Mouse (Mus musculus): Measurements from ENCODE around the gene Ptbp3.

Gene Ptbp3

GRCm38 (mm10) chr4:59505481-59505880 lies 43.7 kb downstream of the Ptbp3 start:
- no peak for DNase-seq (ENCODE audit: low spot score in 2 of 2)

DNA sequence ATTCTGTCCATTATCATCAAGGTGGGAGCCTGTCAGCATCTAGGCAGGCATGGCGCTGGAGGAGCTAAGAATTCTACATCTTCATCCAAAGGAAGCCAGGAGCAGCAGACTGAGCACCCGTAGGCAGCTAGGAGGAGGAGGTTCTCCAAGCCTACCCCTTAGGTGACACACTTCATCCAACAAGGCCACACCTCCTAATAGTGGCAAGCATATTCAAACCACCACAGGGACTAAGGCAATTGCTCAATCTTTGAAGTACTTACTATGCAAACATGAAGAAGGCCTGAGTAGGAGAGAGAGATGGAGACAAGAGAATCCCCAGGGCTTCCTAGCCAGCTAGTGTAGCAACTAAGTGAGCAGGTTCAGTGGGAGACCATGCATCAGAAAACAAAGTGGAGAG lies 58.1 kb downstream of the Ptbp3 start:
- no peak for DNase-seq (ENCODE audit: low spot score in 2 of 2)

DNA sequence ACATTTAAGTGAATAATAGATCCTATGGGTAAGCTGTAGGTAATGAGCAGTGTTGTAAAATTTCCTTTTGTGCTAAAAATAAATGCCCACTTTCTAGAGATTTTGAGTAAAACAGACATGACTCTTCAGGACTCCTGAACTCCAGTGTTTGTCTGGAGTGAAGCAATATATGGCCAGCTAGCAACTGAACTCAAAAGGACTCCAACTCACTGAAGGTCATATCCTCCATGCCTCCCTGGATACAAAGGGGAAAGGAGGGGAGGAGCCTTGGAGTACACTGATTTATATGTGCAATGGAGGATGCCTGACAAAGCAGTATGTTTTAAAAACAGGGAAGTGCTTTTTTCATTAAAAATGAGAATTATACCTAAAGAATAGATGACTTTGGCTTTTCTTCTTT lies 77.9 kb downstream of the Ptbp3 start:
- no peak for DNase-seq (ENCODE audit: low spot score in 2 of 2)

DNA sequence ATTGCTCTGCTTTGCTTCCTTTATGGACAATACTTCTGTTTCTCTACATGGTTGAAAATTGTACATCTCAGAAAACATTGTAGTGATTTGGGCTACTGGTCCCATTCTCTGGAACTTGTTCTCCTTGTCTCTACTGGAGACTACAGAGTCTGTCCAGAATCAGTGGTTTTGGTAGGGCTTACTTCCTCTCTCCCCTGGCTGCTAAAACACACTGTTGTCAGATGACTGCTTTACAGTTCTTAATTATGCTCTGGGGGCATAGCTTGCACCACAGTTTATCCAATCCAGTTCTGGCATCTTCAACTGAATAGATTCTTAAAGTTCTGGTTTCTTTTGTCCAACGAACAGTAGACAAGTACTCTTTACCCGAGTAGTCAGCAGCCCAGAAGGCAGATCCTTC lies 83.7 kb downstream of the Ptbp3 start:
- DNase-seq (ENCODE audit: low spot score in 2 of 2) = no peak

- no peak for DNase-seq (ENCODE audit: low spot score in 2 of 2)
Measured at GRCm38 (mm10) chr4:59464661-59465060, 84.5 kb downstream of the Ptbp3 start.

GRCm38 (mm10) chr4:59462494-59462893 lies 86.7 kb downstream of the Ptbp3 start:
- peak in 1 of 2 experiments; percentile 56 for DNase-seq (ENCODE audit: low spot score in 2 of 2)

DNA sequence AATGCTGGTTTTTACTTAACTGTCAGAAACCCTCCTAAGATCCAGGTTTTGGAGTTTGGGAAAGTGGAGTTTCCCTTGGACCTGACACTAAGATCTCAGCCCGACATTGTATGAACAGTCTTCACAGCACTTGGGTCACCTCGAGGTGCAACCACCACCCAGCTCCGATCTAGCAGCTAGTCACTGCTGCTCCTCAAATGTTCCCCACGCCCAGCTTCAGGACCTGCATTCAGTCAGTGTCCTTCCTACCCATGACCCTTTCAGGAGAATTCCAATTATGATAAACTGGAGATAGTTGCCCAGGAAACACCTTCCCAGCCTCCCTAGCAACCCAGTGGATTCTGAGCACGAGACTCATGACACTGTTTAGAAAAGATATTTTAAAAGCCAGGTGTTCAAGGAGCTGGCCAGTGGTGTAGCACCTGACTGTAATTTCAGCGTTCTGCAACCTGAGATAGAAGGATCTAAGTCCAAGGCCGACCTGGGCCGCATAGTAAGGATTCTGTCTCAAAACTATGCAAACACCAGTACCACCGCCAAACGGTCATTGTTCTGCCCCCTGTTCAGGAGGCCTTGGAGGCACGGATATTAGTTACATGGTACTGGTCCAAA lies 87.9 kb downstream of the Ptbp3 start:
- DNase-seq (ENCODE audit: low spot score in 2 of 2) = peak in 1 of 2 experiments; percentile 53

GRCm38 (mm10) chr4:59459216-59459955 lies 89.8 kb downstream of the Ptbp3 start:
- peak in 1 of 2 experiments; percentile 51 for DNase-seq (ENCODE audit: low spot score in 2 of 2)

DNA sequence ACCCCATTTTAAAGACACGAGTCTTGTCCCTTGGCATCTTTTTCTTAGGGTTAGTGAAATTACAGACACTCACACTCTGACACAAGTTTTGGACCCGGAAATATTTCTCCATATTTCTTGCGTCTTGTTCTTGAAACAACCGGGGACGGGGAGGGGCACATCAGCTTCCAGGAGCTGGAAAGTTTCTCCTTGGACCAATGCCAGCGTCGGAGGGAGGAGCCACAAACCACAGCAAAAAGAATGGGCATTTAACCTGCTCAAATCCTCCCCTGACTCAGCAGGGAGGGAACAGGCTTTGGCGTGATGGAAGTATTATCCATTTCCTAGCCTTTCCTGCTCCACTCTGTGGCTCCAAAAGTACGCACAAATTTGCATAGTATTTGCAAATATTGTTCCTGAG lies 91.2 kb downstream of the Ptbp3 start:
- DNase-seq (ENCODE audit: low spot score in 2 of 2) = peak; percentile 52 to 71

GRCm38 (mm10) chr4:59457091-59457490 lies 92.1 kb downstream of the Ptbp3 start:
- DNase-seq (ENCODE audit: low spot score in 2 of 2) = peak in 1 of 2 experiments; percentile 56

DNA sequence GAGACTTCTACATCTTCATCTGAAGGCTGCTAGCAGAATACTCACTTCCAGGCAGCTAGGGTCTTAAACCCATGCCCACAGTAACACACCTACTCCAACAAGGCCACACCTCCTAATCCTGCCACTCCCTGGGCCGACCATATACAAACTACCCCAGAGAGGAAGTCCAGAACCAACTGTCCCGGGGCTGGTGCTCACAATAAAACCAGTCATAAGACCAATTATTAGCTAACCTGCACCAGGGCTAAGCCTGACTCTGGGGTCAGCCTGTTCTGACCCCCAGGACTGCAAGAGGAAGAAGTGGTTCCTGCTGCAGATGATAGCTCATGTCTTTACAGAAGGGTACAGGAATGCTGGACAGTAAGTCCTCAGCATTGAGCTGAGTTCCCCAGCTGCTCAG lies 93.7 kb downstream of the Ptbp3 start:
- DNase-seq (ENCODE audit: low spot score in 2 of 2) = peak in 1 of 2 experiments; percentile 56

GRCm38 (mm10) chr4:59454046-59454445 lies 95.1 kb downstream of the Ptbp3 start:
- DNase-seq (ENCODE audit: low spot score in 2 of 2) = peak in 1 of 2 experiments; percentile 38

- peak; percentile 5 to 48 for DNase-seq (ENCODE audit: low spot score in 2 of 2)
Measured at GRCm38 (mm10) chr4:59452503-59452933, 96.6 kb downstream of the Ptbp3 start.

GRCm38 (mm10) chr4:59450906-59451305 lies 98.3 kb downstream of the Ptbp3 start:
- peak in 1 of 2 experiments; percentile 34 for DNase-seq (ENCODE audit: low spot score in 2 of 2)

DNA sequence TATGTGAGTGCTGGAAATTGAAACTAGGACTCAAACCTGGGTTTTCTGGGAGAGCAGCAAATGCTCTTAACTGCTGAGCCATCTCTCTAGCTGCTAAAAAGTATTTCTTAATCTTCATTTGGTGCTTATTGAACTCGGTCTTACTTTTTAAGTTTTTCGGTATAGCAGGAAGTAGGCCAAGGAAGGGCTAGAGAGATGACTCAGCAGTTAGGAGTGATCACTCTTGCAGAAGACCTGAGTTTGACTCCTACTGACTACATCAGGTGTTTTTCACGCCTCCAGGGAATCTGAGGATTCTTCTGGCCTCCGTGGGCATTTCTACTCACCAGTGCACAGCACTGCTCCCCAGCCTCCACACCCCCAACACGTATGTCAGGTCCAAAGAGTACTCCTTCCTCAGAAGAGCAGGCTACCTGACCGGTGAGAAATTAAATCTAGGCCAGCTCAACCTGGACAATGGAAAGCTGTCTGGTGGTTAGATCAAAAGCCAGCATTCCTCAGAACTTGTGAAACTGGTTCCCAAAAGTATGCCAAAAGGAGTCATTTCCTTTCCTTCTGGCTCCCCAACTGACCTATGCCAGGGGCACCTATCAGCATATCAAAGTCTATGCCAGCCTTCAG lies 98.8 kb downstream of the Ptbp3 start:
- peak in 1 of 2 experiments; percentile 52 for DNase-seq (ENCODE audit: low spot score in 2 of 2)

- DNase-seq (ENCODE audit: low spot score in 2 of 2) = no peak
Measured at GRCm38 (mm10) chr4:59447296-59447695, 101.9 kb downstream of the Ptbp3 start.

DNA sequence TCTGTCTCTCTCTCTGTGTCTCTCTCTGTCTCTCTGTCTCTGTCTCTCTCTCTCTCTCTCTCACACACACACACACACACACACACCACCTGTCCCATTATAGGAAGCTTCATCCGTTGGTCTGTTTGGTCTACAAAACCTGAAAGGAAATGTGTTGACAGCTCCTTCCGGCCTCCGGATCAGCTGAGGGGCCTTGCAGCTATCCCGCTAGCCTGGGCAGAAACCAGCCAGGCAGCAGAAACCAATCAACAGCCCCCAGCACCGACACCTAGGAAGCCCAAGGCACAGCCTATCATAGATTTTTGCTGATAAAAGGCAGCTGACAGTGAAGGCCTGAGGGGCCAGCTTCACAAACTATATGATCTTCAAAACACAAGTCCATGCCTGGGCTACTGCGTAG lies 103.6 kb downstream of the Ptbp3 start:
- peak; percentile 48 to 76 for DNase-seq (ENCODE audit: low spot score in 2 of 2)

DNA sequence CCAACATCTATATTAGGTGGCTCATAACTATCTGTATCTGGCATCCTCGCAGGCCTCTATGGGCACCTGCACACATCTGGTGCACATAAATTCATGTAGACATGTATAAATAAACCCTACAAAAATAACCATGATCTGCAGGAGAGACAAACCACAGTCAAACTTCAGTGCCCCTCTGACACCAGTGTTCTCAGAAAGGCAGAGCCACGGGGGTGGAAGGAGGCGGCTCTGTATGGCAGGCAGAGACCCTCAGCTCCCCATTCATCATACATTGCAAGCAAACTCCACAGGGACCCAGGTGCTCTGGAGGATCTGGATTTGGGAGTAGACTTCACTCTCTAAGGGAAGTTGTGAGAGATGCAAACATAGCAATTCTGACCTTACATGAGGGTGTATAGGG lies 104.2 kb downstream of the Ptbp3 start:
- no peak for DNase-seq (ENCODE audit: low spot score in 2 of 2)

DNA sequence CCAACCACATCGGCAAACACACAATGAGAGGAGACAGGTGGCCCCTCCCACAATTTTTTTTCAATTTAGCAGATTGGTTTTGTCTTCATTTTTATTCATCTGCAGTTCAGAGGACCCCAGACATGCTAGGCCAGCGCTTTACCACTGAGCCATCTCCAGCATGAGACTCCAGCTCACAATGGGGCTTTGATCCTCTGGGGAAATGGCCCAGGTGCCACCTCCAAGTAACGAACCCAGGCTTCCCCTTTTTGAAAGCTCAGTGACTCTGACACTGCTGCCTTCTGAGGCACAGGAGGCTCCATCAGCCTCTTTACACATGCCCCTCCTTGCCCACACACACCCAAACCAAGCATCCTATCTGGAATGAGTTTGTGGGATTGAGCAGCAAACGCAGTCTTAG lies 105.1 kb downstream of the Ptbp3 start:
- DNase-seq (ENCODE audit: low spot score in 2 of 2) = peak; percentile 50 to 72

DNA sequence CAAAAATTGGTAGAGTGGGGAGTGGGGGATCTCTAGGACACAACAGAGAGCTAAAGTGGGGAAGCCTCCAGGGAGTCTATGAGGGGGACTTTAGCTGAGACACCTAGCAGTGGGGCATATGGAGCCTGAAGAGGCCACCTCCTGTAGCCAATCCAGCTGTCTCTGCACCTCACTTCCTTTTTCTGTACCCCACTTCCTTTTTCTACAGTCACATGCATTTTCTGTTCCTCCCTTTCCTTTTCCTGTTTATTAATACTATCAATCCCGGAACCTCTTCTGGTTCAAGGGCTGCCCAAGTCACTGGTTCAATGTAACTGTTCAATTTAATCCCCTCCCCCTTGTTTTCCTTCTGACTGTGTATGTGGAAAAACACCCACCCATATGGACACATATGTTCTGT lies 107.9 kb downstream of the Ptbp3 start:
- peak in 1 of 2 experiments; percentile 32 for DNase-seq (ENCODE audit: low spot score in 2 of 2)

DNA sequence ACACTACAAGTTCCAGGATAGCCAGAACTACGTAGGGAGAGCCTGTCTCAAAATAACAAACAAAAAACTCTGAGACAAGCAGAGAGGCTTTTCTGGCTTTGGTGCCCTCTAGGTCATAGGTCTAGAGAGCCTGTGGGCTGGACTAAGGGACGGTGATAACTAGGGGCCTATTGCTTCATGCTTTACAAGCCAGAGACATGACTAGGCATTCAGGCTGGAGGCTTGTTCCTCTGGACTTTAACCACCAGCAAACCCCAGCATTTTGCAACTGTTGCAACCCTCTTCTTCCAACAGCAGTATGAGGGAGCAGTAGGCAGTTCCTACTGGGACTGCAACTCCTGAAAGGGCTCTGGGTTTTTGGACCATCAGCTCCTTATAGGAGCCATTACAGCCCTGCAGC lies 109.2 kb downstream of the Ptbp3 start:
- peak in 1 of 2 experiments; percentile 47 for DNase-seq (ENCODE audit: low spot score in 2 of 2)

DNA sequence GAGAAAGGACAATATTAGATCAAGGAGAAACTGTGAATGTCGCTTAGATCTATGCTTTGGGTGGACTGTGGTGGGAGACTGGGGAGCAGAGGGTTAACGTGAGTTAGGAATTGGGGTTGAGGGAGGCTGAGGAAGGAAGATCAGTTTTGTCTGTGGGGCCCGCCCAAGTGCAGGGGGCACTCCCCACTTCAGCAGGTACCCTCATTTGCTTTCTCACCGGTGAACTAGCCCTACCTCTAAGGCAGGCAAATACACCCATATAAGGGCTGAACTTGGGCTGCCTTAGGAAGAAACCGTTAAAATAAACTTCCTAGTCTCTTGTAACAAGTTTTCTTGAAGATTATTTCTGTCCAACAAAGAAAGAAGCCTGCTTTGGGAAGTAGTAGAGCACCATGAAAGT lies 110.1 kb downstream of the Ptbp3 start:
- peak in 1 of 2 experiments; percentile 34 for DNase-seq (ENCODE audit: low spot score in 2 of 2)
